Comparison of ENCODE assay signal across 21 mouse cellular contexts in the genomic region with DNA sequence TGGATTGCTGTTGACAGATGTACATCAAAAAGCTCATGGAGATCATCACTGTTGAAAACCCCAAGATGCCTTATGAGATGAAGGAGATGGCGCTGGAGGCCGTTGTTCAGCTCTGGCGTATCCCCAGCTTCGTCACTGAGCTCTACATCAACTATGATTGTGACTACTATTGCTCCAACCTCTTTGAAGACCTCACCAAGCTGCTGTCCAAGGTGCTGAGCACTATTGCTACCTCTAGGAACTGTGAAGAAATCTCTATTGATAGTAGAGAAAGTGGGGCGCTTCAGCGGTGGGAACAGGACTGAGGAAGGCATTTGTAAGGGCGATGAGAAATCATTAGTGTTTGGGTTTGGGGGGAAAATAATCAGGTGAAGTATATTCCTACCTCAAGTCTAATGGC. TPM values are rescaled to one million over a fixed set of nuclear protein-coding genes. Genes with fewer than 3 reads are reported as not detected.
DNase-seq lines count a peak whose midpoint lies in the region; ATAC-seq and TF ChIP-seq lines count a peak whose summit lies in the region.
"Had no signal": no experiment of that assay in that cellular context is flagged by ENCODE, and none has a peak within 500 bp of the region (broad histone marks: within the 10 kb centered on the region; RNA-seq: fewer than 3 reads in every experiment).

No protein-coding gene starts in this region.

- H3K9ac ChIP-seq in kidney, postnatal 0 days (ENCODE audit: low read depth, low read length) = no peak overlapping the region
- no peak overlapping the region for H3K9ac ChIP-seq in embryonic facial prominence, embryonic 11.5 days (replicated peaks; ENCODE audit: low read length)
- H3K9ac ChIP-seq: forebrain, embryonic 12.5 days; hindbrain, embryonic 15.5 days; limb, embryonic 12.5 days; liver, embryonic 15.5 days; neural tube, embryonic 15.5 days had no signal

- ATAC-seq in kidney, postnatal 0 days (replicated peaks; ENCODE audit: low FRiP score, low read depth) = no peak
- no peak for ATAC-seq in embryonic facial prominence, embryonic 11.5 days (replicated peaks; ENCODE audit: insufficient number of reproducible peaks, low FRiP score, low TSS enrichment, low read depth)

- no peaks in the 10 kb centered on the region for H3K9me3 ChIP-seq in kidney, postnatal 0 days (replicated peaks; ENCODE audit: low read length)
- H3K9me3 ChIP-seq in embryonic facial prominence, embryonic 11.5 days (replicated peaks; ENCODE audit: control insufficient read depth, low read length) = no peaks in the 10 kb centered on the region
- no peaks in the 10 kb centered on the region for H3K9me3 ChIP-seq in midbrain, embryonic 10.5 days (replicated peaks)
- H3K9me3 ChIP-seq: forebrain, embryonic 12.5 days; heart, embryonic 10.5 days; hindbrain, embryonic 15.5 days; limb, embryonic 12.5 days; liver, embryonic 15.5 days; neural tube, embryonic 15.5 days had no signal

- H3K4me1 ChIP-seq in kidney, postnatal 0 days (replicated peaks; ENCODE audit: insufficient read depth, low read length) = no peaks in the 10 kb centered on the region
- no peaks in the 10 kb centered on the region for H3K4me1 ChIP-seq in embryonic facial prominence, embryonic 11.5 days (ENCODE audit: control insufficient read depth, insufficient read depth, low read length)
- no peaks in the 10 kb centered on the region for H3K4me1 ChIP-seq in midbrain, embryonic 10.5 days
- H3K4me1 ChIP-seq: forebrain, embryonic 12.5 days; heart, embryonic 10.5 days; hindbrain, embryonic 15.5 days; limb, embryonic 12.5 days; liver, embryonic 15.5 days; neural tube, embryonic 15.5 days had no signal

- WGBS in kidney, postnatal 0 days = 92% methylated on average over 7 of the region's 7 CpGs
- 93% methylated on average over 7 of the region's 7 CpGs for WGBS in embryonic facial prominence, embryonic 11.5 days
- 94% methylated on average over 7 of the region's 7 CpGs for WGBS in midbrain, embryonic 10.5 days

- H3K36me3 ChIP-seq in kidney, postnatal 0 days (ENCODE audit: insufficient read depth, low read length) = peaks cover 64% of the 10 kb centered on the region
- H3K36me3 ChIP-seq in embryonic facial prominence, embryonic 11.5 days (replicated peaks; ENCODE audit: control insufficient read depth, insufficient read depth, low read depth, low read length) = peaks cover 6% of the 10 kb centered on the region; the same call in 1 of the 2 replicates
- peaks cover 100% of the 10 kb centered on the region for H3K36me3 ChIP-seq in midbrain, embryonic 10.5 days

- H3K4me3 ChIP-seq in kidney, postnatal 0 days (replicated peaks; ENCODE audit: low read depth, low read length) = no peak overlapping the region
- no peak overlapping the region for H3K4me3 ChIP-seq in embryonic facial prominence, embryonic 11.5 days (ENCODE audit: low read depth, low read length)
- H3K4me3 ChIP-seq in midbrain, embryonic 10.5 days = no peak overlapping the region
- H3K4me3 ChIP-seq: forebrain, embryonic 12.5 days; heart, embryonic 10.5 days; hindbrain, embryonic 15.5 days; limb, embryonic 12.5 days; liver, embryonic 15.5 days; neural tube, embryonic 15.5 days had no signal

- H3K27me3 ChIP-seq in kidney, postnatal 0 days (ENCODE audit: insufficient read depth, low read length) = no peaks in the 10 kb centered on the region
- H3K27me3 ChIP-seq in embryonic facial prominence, embryonic 11.5 days (ENCODE audit: control insufficient read depth, insufficient read depth, low read length) = no peaks in the 10 kb centered on the region
- H3K27me3 ChIP-seq in midbrain, embryonic 10.5 days (ENCODE audit: low read depth, poor library complexity, severe bottlenecking) = no peaks in the 10 kb centered on the region
- H3K27me3 ChIP-seq: forebrain, embryonic 12.5 days; hindbrain, embryonic 15.5 days; limb, embryonic 12.5 days; liver, embryonic 15.5 days; neural tube, embryonic 15.5 days had no signal

- TF ChIP-seq CTCF in kidney, postnatal 0 days (IDR thresholded peaks at IDR 0.05; ENCODE audit: low read depth) = no peak

- no peak overlapping the region for H3K4me2 ChIP-seq in kidney, postnatal 0 days (ENCODE audit: low read length)
- no peak overlapping the region for H3K4me2 ChIP-seq in embryonic facial prominence, embryonic 11.5 days (ENCODE audit: low read depth, low read length)
- H3K4me2 ChIP-seq: forebrain, embryonic 12.5 days; hindbrain, embryonic 15.5 days; limb, embryonic 12.5 days; liver, embryonic 15.5 days; neural tube, embryonic 15.5 days had no signal

- peak; percentile 4 for DNase-seq in kidney, postnatal 0 days (ENCODE audit: low spot score)
- DNase-seq in kidney, adult 8-10 months = no peak
- DNase-seq in 3T3-L1 (ENCODE audit: low read depth, low spot score) = peak; percentile 26
- DNase-seq in R1 (ENCODE audit: low read depth, low spot score) = peak; percentile 42
- peak; percentile 38 for DNase-seq in embryonic facial prominence, embryonic 11.5 days (ENCODE audit: low spot score)
- no peak for DNase-seq in layer of hippocampus, postnatal 36 days
- no peak for DNase-seq in midbrain, embryonic 10.5 days (ENCODE audit: low spot score)
- DNase-seq: adrenal gland, postnatal 10 days; B cell, adult 2 months; cerebellum, adult 2 months; gastrocnemius, postnatal 25 days; kidney, adult 18-20 months; lung, postnatal 14 days; thymus, postnatal 14 days had no signal

- no peak overlapping the region for H3K27ac ChIP-seq in kidney, postnatal 0 days
- H3K27ac ChIP-seq in embryonic facial prominence, embryonic 11.5 days (replicated peaks; ENCODE audit: low read depth, low read length) = no peak overlapping the region
- no peak overlapping the region for H3K27ac ChIP-seq in midbrain, embryonic 10.5 days (replicated peaks)
- H3K27ac ChIP-seq: forebrain, embryonic 12.5 days; heart, embryonic 10.5 days; hindbrain, embryonic 15.5 days; limb, embryonic 12.5 days; liver, embryonic 15.5 days; neural tube, embryonic 15.5 days; stomach, postnatal 0 days had no signal

RNA-seq across cellular contexts. Expression of a gene that starts 39.4 kb away (rescaled TPM):
- 8.7 and 8.8 TPM in 2 replicates for polyA plus RNA-seq in kidney, postnatal 0 days (2015; fragmentation: Nextera tagmentation; extraction: Ambion mirVana)
- polyA plus RNA-seq in embryonic facial prominence, embryonic 11.5 days (2014; fragmentation: Nextera tagmentation; extraction: Ambion mirVana) = 5.0 and 5.4 TPM in 2 replicates
- total RNA-seq in layer of hippocampus, postnatal 36 days (2021) = 1 to 10 TPM; 1.9 to 3.2 TPM
- 5.2 and 5.6 TPM in 2 replicates for polyA plus RNA-seq in midbrain, embryonic 10.5 days (2016; fragmentation: Nextera tagmentation; extraction: Ambion mirVana)

Comparison
In these comparisons a context has a peak if more than half of its experiments do, and no peak if none do; other contexts are left out.
1. DNase-seq: peak in kidney, postnatal 0 days (single experiment), 3T3-L1 (single experiment), R1 (single experiment) and embryonic facial prominence, embryonic 11.5 days (single experiment); none in kidney, adult 8-10 months (0 of 2), layer of hippocampus, postnatal 36 days (0 of 2) and midbrain, embryonic 10.5 days (single experiment).